Mouse (Mus musculus) gastrocnemius, postnatal 14 days (tissue): ENCODE results near the gene Znfx1. TPM values are rescaled to one million over a fixed set of nuclear protein-coding genes. Genes with fewer than 3 reads are reported as not detected.
A peak's percentile ranks its signal among the peaks of the same experiment; 100 is the strongest.

ENCODE experiments used
- DNase-seq: peaks from one replicate; pipeline ENCODE4 v3.0.0; 2021; ENCODE audit warnings: mixed read lengths
- intact Hi-C: fragments of 180-260 bp; cut with DNase I; formaldehyde crosslinking; loops from one replicate; pipeline ENCODE4 v1.15.1; 2025; ENCODE audit warnings: low total_unique reads
- total RNA-seq, 2 experiments: library from RNA; stranded (reverse); gene quantifications; 2 replicates each; pipeline ENCODE4 v1.2.3; 2021

Gene Znfx1
- total RNA-seq, 2 experiments from 2014 or later: 14.5 to 14.8 TPM

GRCm38 (mm10) chr2:167007001-167007491 is 55.8 kb downstream of the Znfx1 start:
- intact Hi-C loops: no loop called here
- DNase-seq: no peak

- no peak for DNase-seq
- intact Hi-C loops: no loop called here
These were observed 56.5 kb downstream of the Znfx1 start for GRCm38 (mm10) chr2:167006355-167006754.

GRCm38 (mm10) chr2:167004099-167004854 is 58.5 kb downstream of the Znfx1 start:
- intact Hi-C loops: loop anchor here (2.0 kb wide), 1 partner anchor 51 kb away; no protein-coding TSS in a partner anchor
- DNase-seq: peak; percentile 45

GRCm38 (mm10) chr2:167001486-167001885 is 61.3 kb downstream of the Znfx1 start:
- intact Hi-C loops: no loop called here
- DNase-seq: no peak

GRCm38 (mm10) chr2:166996533-166996894 is 66.3 kb downstream of the Znfx1 start:
- DNase-seq: no peak
- intact Hi-C loops: no loop called here

GRCm38 (mm10) chr2:166995796-166996532 is 66.9 kb downstream of the Znfx1 start, which contains the start of gene Stau1:
Gene Stau1 (minus strand): TSS chr2:166996299.
- DNase-seq: peak; percentile 98
- intact Hi-C loops: no loop called here

GRCm38 (mm10) chr2:166995021-166995795 is 67.6 kb downstream of the Znfx1 start:
- no peak for DNase-seq

GRCm38 (mm10) chr2:166991945-166992344 is 70.9 kb downstream of the Znfx1 start:
- DNase-seq: no peak
- intact Hi-C loops: no loop called here

More at GRCm38 (mm10) chr2:166995021-166995795, 67.6 kb downstream of the Znfx1 start:
- intact Hi-C loops: no loop called here

- intact Hi-C loops: no loop called here
These were observed 72.0 kb downstream of the Znfx1 start for GRCm38 (mm10) chr2:166990861-166991260.

More at GRCm38 (mm10) chr2:166990861-166991260, 72.0 kb downstream of the Znfx1 start:
- DNase-seq: no peak

Other genes with a start within 250 kb of the Znfx1 start
- 10 to 100 TPM; 46.8 to 50.2 TPM for gene Cse1l, start 157.0 kb downstream of the Znfx1 start, total RNA-seq
- 10 to 100 TPM; 40.0 to 41.7 TPM for gene Stau1, start 66.7 kb downstream of the Znfx1 start, total RNA-seq
- gene Ddx27, start 47.8 kb downstream of the Znfx1 start, total RNA-seq: 1 to 10 TPM; 6.8 to 8.0 TPM
- gene Kcnb1, start 127.1 kb upstream of the Znfx1 start, total RNA-seq: 10 to 100 TPM; 21.2 to 23.8 TPM
- 10 to 100 TPM in 1 of 2 experiments, 1 to 10 TPM in 1; 8.0 to 11.1 TPM for gene Ptgis, start 177.6 kb upstream of the Znfx1 start, total RNA-seq